Mouse (Mus musculus) monocyte, adult 5-6 weeks (primary cell): ENCODE results near the gene Mb. TPM values are rescaled to one million over a fixed set of nuclear protein-coding genes. Genes with fewer than 3 reads are reported as not detected.
"Not testable (repeated sequence)": the region's sequence is repeated elsewhere in the genome, so short reads cannot be mapped to it uniquely, and the experiment has no call there.

Source experiments
- ATAC-seq: fragments of 153-309, 156-312 bp; replicated peaks from 2 replicates; pipeline ENCODE4 v1.8.0; 2017; ENCODE audit warnings: mild to moderate bottlenecking; ENCODE audit not compliant: low TSS enrichment, insufficient number of reproducible peaks, severe bottlenecking, poor library complexity, low FRiP score
- total RNA-seq: library from RNA; stranded (forward); fragments of 200-1000, 200-491, 200-594 nt; gene quantifications from 3 replicates; pipeline ENCODE4 v1.2.3, GENCODE M21; 2017

Gene Mb
- total RNA-seq, 1 experiment from 2014 or later, result not detected

- no peak for ATAC-seq
These were observed 18.5 kb upstream of the Mb start for GRCm38 (mm10) chr15:77069019-77069418.

GRCm38 (mm10) chr15:77068439-77068861 lies 18.0 kb upstream of the Mb start:
- ATAC-seq, result no peak

GRCm38 (mm10) chr15:77066233-77066632 lies 15.8 kb upstream of the Mb start:
- no peak for ATAC-seq

- no peak for ATAC-seq
These were observed 14.9 kb upstream of the Mb start for GRCm38 (mm10) chr15:77065259-77065852.

- ATAC-seq, result no peak
These were observed 12.3 kb upstream of the Mb start for GRCm38 (mm10) chr15:77062746-77063145.

- not testable (repeated sequence) for ATAC-seq
These were observed 8.9 kb upstream of the Mb start for GRCm38 (mm10) chr15:77059416-77059815.

GRCm38 (mm10) chr15:77058566-77058965 lies 8.1 kb upstream of the Mb start:
- ATAC-seq, result no peak

- no peak for ATAC-seq
These were observed 6.3 kb upstream of the Mb start for GRCm38 (mm10) chr15:77056791-77057051.

- no peak for ATAC-seq
These were observed 5.7 kb upstream of the Mb start for GRCm38 (mm10) chr15:77056001-77056790.

- no peak for ATAC-seq
These were observed 4.2 kb upstream of the Mb start for GRCm38 (mm10) chr15:77054611-77055175.

GRCm38 (mm10) chr15:77053021-77053420 lies 2.6 kb upstream of the Mb start:
- no peak for ATAC-seq

GRCm38 (mm10) chr15:77052176-77052575 lies 1.7 kb upstream of the Mb start:
- ATAC-seq, result no peak

GRCm38 (mm10) chr15:77045609-77046008 lies 4.9 kb downstream of the Mb start:
- no peak for ATAC-seq

GRCm38 (mm10) chr15:77044597-77045320 lies 5.7 kb downstream of the Mb start, which contains the start of gene Apol6:
Apol6 (plus strand) TSS chr15:77044729.
- ATAC-seq, result no peak

- no peak for ATAC-seq
These were observed 9.7 kb downstream of the Mb start for GRCm38 (mm10) chr15:77040784-77041183.

- ATAC-seq, result no peak
These were observed 11.2 kb downstream of the Mb start for GRCm38 (mm10) chr15:77039211-77039700.

GRCm38 (mm10) chr15:77037278-77038161 lies 12.9 kb downstream of the Mb start:
- no peak for ATAC-seq

- ATAC-seq, result no peak
These were observed 13.5 kb downstream of the Mb start for GRCm38 (mm10) chr15:77036989-77037277.
